Mouse (Mus musculus) kidney, adult 8-10 months (tissue): Measurements from ENCODE around the gene Pik3cg.
A peak's percentile ranks its signal among the peaks of the same experiment; 100 is the strongest.

Source experiments
- DNase-seq, 2 experiments: peaks; one replicate each; pipeline ENCODE4 v3.0.0; 2022

Pik3cg gene

DNA sequence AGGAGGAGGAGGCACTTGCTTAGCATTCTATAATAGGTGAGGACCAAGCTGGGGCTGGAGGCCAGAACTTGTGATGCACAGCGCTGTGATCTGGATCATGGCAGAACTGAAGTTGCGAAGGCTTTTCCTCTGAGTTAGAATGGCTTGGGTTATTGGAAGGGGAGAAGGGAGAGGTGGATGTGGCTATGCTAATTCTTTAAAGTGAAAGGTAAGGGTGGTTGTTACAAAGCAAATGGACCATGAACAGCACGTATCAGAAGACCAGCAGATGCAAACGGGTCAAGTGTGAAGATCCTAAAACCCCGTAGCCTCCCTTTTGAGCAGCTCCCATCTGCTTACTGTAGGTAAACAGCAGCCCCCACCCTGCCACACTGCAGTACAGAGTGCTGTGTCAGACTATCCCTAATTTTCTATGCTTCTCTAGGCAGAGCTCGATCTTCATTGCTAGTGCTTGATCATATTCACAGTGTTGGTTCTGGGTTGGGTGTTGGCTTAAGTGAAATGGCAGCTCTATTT, 7.3 kb downstream of the Pik3cg start:
- no peak for DNase-seq

DNA sequence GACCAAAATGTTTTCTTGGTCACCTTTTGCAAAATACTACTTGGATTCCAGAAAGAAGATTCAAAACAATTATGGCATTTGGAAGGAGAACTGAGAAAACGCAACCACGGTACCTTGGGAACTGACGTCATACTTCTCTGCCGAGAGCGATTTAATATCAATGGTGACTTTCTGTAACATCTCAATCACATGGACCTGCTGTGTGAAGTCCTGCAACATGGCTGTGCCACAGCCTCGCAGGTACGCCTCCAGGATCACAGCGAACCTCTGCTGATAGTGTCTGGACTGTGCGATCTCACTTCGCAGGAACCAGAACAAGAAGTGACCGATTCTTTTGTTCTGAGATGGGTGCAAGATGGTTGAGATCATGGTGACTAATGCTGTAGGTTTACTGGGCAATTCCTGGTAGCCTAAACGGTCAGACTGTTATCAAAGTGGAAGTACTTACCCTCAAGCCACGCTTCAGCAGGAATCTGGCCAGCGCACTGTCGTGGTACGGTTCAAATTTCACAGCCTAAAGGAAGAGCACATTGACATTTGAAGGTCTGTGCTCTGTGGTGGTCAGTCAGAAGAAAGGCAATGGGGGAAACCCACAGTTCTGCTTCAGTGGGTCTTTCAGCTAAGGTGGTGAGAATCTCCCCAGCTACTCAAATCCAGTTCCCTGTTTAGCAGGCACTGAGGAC, 7.9 kb downstream of the Pik3cg start:
- no peak for DNase-seq

DNA sequence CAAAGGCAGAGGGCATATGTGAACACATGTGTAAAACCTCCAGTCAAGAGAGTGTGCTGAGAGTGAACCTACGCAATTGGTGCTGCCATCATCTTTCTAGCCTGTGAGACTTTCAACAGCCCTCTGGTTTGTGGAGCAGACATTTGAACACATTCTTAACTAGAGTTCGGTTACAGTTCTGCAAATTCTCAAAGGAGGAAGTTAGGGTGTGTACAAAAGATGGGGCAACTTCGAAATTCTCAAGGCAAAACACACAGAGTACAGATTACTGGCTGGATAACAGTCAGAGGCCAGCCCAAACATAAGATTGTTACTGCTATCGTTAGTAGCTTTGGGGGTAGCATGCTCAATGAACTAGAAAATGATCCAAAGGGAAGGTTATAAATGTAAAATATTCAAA, 9.0 kb downstream of the Pik3cg start:
- no peak for DNase-seq

DNA sequence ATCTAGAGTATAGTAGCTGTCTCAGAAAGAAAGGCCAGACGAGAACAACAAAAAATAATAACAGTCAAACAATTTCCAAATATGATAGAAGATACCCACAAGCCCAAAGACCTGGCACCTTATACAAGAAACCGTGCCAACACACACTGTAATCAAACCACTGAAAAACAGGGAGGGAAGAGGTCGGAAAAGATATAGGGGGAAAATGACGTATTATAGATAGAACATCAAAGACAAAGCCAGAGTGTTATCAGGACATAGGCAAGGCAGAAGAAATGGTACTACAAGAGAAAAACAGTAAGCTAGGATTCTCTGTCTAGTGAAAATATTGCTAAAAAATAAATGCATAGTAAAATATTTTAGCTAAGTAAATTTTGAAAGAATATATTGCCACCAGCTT, 10.4 kb downstream of the Pik3cg start:
- no peak for DNase-seq

DNA sequence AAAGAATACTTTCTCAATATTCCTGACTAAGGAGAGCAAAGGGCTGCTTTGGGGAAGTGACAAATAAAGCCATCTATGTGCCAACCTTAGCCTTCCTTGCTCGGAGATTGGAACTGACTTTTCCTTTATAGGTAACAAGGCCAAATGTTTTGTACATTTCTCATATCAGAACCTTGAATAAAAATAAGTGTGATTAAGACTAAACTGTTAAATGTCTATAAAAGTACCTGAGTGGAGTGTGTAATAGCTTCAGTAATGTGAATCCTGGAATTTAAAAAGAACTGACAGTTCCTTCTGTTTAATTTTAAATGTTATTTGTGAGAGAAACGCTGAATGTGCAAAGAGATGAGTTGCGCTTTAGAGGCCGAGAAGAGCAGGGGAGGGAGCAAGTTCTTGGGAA, 13.5 kb downstream of the Pik3cg start:
- no peak for DNase-seq

DNA sequence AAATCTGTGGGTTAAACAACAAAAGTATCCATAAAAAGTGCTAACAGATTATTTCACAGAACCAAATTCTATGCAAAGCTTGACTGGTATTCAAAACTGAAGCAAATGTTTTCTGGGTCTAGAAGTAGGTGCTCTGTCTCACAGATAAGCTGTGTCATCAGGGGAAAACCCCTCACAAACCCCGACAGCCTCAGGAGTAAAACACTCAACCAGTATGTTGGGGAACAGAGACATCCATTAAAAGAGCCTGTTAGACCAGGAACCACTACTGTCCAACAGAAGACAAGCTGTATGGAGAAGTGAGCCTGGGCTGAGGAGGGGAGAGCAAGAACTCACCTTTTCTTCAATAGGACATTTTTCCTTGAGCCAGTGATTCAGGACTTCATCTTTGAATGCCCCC, 14.1 kb downstream of the Pik3cg start:
- DNase-seq, result no peak

DNA sequence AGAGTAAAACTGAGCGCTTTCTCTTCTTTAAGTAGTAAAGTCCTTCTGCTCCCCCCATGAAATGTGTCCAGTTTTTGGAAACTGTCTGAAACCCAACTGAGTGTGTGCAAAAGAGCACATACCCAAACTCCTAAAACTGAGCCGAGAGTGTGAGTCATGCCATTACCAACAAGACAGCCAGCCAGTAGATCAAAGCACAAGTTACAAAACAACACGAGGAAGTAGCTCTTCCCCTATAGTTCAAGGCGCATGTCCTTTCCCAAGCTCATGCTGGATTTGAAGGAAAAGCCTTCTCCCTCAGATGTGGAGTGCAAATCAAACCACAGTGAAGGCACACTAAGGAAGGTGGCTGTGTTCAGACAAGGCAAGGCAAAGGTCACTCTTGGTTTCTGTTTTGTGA, 17.5 kb downstream of the Pik3cg start:
- no peak for DNase-seq

DNA sequence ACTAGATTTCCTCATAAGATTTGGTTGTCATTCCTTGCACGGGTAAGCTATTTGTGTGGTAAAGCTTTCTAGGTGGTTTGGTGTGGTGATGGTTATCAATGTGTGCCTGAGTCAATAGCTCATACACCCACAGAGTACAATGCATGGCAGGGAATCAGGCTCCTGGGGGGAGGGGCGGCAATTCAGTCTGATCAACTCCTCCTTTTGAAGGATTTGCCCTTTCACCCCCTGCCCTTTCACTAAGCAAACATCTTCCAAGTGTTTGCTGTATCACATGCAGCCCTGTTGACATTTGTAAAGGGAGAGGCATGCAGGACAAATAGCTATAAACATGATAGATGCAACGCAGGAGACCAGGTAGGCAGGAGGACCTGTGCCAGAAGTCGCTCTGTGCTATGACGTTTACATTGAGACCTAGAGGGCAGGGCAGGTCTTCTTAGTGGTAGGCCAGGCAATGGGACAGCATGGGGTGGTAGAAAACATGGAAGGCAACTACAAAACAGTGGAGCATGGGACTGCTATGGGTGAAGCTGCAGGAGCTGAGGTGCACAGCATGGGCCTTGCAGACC, 20.7 kb downstream of the Pik3cg start:
- DNase-seq, result no peak

DNA sequence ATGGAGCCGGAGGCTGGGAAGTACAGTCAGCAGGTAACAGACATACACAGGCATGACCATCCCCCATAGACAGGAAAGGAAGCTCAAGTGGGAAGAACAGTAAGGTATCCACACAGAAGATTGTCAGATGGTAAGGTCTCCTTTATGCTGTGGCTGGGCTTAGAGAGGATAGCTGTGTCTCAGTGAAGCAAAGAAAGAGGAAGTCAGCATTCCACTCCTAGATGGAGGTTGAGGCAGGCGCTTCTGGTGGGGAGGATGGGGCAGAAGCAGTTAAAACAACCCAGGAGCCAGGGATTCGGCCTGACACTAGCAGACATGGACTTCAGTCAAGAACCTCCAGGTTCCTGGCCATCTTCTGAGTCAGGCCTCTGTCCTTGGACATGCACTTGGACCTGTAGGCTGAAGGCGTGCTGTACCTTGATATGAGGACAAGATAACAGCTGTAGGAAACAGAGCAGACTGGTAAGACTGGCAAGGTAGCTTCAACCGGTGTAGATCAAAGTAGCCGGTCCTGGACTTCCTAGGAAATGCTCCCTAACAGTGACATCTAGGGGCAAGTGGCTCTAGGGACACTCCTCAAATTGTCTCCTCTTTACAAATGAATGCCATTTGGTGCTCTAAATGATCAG, 21.7 kb downstream of the Pik3cg start:
- DNase-seq, result no peak

DNA sequence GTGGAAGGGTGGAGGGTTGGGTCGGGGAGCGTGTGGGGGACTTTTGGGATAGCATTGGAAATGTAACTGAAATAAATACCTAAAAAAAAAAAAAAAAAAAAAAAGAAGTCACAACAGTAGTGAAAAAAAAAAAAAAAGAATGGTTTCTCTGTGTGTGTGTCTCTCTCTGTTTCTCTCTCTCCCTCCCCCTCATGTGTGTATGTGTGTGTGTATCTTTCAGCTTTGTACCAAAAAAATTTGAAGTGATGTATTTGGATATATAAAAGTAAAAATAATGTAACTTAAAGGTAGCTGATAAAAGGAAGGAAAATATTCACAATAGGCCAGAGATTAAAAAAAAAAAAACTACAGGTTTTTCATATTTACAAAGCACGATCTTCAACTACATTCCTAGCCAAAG, 23.6 kb downstream of the Pik3cg start:
- DNase-seq, result no peak

DNA sequence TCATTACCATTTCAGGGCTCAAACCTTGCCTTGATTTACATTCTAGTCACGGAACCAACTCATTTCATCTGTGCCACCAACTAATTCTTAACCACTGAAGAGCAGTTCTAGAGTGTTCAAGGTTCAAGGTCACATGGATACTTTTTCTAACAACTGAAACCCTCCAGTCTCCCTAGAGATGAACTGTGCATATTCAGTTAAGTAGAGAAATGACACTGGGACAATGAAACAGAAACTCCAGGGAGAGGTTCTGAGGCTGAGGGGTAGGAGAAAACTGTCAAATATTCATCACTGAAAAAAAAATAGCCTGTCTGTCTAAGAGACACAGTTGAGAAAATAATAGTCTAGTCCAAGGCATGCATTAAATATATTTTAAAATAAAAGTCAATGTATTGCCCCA, 24.9 kb downstream of the Pik3cg start:
- DNase-seq, result no peak

DNA sequence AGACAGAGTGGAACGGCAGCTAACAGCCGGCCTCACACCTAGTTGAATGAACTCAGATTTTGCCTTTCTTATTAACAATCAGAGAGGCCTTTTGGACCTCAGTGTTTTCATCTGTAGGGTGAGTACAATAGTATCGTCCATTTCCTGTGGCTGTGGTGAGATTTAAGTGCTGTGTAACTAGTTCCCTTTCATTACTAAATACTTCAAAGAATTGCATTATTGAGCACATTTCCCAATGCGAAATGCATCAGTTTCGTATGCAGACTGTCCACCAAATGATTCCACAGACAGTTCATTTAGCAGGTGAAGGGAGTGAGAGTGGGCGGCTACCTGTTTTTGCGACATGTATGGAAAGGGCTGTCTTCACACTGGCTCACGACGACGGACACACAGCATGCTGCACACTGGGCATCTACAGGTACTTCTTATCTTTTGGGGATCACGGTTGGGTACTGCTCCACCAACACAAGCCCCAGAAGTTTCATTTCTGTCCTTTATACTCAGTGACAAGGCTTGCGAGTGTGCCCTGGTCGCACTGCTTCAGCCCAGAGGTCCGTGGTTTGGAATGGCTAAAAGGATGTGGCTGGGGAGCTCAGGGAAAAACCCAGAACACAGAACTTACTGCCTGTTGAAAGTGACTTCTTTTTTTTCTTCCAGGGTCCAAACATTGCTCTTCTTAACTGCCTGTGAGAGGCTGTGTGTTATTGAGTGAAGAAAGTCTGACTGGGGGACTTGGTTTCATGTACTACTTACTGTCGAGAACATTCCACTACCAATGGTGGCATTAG, 25.6 kb downstream of the Pik3cg start:
- DNase-seq, result no peak

DNA sequence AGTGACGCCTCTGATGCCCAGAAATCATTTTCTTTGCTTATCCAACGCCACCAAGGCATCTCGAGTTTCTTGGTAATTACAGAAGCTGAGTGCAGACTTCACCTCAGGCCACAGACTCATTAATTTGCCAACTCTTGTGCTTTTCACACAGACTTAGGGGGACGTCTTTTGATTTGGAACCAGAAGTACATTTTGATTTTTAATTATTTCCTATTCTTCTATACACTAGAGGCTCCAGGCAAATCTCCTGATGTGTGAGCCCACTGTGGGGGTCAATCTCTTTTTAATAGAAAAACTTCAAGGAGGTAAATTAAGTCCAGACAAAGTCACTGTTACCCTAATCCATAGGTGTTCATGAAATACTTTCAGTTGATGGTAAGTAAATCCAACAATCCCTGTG, 26.6 kb downstream of the Pik3cg start:
- DNase-seq, result no peak

DNA sequence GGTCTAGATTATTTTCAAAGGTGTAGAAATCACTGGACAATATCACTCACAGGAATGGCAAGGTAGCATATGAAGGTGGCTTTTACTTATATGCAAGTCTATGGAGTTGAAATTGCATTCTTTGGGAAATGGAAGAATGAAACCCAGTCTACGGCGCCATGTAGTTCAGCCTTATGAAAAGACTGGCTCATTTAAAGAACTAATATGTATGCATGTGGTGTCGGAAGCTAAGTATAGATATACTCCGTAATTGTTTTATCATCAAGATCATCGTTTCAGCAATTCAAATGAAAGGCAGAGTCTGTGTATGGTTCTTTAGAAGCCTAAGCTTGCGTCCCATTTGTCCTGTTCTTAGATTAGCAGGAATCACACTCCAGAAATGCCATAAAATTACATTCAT, 34.0 kb downstream of the Pik3cg start:
- DNase-seq, result no peak

DNA sequence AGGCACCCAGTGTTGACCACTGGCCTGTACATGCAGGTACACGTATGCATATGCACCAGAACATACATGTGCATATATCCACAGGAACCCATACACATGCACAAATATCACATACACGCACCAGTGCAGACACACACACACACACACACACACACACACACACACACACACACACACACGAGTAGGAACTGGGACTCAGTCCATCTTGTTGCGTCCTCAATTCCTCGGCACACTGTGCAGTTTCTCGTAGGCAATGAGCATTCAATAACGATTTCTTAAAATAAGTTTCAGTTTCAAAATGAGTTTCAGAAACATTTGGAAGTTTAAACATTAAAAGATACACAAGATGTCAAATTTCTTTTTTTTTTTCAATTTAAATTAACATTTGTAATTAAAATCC, 35.6 kb downstream of the Pik3cg start:
- no peak for DNase-seq

DNA sequence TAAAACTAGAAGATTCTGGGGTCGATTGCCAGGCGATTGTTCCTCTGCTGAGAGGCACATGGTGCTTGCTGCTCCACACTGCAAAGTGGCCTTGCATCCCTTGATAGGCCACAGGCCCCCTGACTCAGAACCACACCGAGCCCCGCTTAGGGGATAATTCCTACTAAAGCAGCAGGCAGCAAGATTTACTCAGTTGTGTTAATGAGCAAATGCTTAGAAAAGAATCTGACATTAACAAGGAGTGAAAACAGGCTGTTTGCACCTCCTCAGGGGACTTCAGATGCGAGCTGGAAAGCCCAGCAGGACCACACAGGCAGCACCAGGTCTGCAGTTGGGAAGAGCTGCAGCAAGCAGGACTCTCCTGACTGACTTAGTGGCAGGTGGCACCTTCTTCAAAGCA, 39.3 kb downstream of the Pik3cg start:
- DNase-seq, result no peak

DNA sequence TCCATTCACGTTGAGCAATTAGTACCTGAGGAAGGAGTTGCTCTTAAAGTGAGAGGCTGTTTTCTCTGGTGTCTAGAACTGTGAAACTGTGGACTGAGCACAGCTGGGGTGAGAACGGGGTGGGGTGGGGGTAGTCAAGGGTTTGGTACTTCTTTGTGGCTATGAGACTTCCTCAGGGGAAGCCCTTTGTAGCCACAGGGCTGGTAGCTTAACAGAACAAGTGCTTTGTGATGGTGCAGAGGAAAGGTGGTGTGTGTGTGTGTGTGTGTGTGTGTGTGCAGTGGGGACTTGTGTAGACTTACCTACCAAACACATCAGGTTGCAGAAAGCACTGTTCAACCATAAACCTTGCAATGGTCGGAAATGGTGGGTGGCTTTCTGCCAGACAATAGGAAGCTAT, 39.7 kb downstream of the Pik3cg start:
- no peak for DNase-seq

DNA sequence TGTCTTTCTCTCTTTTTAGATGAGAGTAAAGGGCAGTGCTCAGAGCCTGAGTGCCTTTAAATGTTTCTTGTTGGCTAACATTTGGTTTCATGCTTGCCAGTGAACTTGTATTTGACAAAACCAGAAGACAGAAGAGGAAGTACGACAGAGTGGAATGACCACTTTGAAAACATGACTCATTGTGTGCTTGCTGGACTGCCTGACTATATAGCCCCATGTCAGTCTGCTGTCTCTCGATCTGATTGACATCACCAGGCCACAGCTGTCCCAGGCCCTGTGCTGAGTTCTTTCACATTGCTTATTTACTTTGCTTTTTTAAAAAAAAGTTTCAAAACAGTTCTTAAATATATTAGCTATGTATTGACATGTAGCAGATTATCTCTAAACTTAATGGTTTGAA, 44.8 kb downstream of the Pik3cg start:
- DNase-seq, result no peak

DNA sequence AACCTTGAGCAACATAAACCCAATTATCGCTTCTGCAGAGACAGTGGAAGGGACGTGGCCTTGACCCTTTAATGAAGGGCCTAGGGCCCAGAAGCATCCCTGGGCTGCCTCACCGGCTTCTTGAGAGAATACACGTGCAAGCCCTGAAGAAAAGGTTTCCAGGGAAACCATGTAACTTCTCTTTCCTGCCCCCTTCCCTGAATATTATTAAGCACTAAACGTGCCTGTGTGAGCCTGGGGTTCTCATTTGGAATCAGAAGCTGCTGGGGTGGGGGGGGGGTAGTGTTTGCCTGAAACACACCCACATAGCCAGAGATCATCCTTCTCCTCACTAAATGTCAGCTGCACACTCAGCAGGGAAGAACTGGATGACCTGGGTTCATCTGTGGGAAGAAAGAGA, 49.7 kb downstream of the Pik3cg start:
- no peak for DNase-seq

DNA sequence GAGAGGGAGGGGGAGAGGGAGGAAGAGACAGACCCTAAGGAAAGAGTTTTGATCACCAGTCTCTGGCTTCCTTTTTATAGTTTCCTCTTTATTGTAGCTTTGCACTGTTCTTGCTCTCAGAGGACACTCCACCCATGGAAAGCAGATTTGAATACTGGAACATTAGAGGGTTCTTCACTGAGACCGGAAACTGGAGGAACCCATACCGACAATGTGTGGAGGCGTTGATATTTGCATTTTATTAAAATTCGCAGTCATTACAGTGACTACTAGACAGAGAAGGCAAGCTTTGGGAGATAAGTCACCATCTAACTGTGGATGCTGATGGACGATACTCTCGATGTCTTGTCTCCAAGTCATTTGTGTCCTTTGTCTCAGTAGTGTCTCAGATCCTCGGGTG, 61.9 kb downstream of the Pik3cg start:
- DNase-seq, result no peak

DNA sequence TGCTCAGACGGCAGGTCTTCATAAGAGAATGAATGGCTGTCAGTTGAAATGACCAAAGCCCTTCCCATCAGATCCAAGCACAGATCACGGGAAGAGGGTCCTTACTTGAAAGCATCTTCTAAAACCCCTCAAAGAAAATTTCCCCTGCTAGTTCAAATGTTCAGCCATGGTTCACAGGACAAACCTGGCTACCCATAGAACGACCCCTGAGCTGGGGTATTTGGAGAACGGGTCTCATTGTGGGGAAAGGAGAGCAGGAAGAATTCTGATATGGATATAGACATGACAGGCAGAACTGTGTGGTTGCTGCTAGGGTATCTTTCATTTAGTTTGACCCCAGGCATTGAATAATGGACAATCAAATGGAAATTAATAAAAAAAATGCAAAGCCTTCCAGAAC, 62.8 kb downstream of the Pik3cg start:
- DNase-seq, result no peak

DNA sequence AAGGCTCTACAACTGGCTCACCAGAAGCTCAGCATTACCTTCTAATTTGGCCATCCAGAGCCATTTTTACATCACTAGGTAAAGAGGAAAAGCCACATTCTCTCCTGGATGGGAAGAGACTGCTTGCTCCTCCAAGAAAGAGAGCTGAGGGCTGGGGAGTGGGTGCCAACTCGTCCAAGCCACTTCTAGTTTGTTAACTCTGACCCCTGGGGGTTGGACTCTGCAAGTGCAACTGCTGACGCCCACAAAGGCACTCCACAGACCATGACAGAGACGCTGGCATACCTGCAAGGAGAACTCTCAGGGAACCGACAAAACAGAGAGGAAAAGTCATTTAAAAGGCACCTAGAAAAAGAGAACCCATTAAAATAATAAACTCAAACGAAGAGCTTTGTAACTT, 63.9 kb downstream of the Pik3cg start:
- DNase-seq, result peak; percentile 39 to 64

DNA sequence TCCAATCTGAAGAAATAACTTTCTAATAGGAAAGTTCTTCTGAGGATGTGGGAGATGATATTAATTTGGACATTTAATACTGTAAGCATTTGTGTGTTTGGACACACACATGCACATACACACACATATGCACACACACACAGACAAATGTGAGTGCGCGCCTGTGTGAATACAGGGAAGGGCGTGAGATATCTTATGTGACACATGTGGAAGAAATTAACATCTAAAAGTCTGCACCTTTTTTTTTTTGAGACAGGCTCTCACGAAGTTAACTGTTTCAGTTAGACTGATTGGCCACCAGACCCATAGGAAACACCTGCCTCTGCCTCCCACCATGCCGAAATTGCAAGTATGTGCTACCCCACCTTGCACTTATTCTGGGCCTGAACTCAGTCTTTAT, 64.7 kb downstream of the Pik3cg start:
- DNase-seq, result no peak

DNA sequence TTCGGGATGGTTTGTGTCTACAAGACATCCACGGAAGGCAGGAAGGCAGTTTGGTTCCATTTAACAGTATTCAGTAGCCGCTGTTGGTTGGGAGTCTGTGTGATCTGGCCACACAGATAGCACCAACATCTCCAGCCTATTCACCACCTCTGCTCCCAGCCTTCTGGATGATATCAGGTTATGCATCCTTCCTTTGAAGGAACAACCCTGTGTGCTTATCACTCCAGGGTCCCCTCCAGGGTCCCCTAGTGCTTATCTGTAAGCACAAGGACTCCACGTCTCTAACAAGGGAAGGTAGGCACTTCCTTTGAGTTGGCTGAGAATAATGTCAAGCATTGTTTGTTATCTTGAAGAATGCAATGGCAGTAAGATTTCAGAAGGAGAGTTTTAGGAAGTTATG, 65.3 kb downstream of the Pik3cg start:
- DNase-seq, result no peak
